Mouse (Mus musculus) T-helper 1 cell (primary cell): ENCODE data around the gene Slc25a3.

ENCODE experiments used
- in situ Hi-C: fragments of 300-600 bp; cut with MboI, MseI; formaldehyde crosslinking; loops from one replicate; pipeline ENCODE4 v1.15.1; 2025; ENCODE audit warnings: high pct_unique_total_duplicates

Slc25a3 gene

GRCm38 (mm10) chr10:91123828-91124822 lies at the start of gene Slc25a3:
Gene Slc25a3, minus strand, starts transcription at chr10:91124059.
- in situ Hi-C loops: loop anchor here (5.0 kb wide), 1 partner anchor 43 kb away; no protein-coding TSS in a partner anchor

DNA sequence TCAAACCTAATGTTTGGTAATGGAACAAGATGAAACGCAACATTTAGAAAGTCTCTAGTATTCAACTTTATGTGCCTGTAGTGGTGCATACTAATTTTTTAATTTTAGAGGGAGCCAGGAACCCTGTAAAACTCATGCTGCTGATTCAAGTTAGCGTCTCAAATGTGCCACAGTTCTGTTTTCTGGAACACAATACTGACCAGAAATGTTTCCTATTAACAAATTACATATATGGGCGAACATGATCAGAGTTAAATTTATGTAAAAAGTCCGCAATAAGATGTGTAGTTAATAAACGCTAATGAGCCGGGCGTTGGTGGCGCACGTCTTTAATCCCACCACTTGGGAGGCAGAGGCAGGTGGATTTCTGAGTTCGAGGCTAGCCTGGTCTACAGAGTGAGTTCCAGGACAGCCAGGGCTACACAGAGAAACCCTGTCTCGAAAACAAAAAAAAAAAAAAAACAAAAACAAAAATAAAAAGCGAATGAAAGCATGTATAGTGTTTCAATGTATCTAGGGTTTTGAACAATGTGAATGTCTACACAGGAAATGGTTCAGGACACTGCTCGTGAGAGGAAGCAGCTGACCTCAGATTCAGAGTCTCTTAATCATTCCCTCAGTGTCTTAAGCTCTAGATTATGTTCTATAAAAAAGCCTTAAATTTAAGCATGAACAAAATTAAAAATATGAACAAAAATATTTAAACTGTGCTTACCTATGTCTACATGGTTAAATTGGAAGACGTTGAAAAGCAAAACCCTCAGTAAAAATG lies 48.7 kb upstream of the Slc25a3 start:
- in situ Hi-C loops: no loop called here

- in situ Hi-C loops: no loop called here
Measured at GRCm38 (mm10) chr10:91171455-91172328, 47.8 kb upstream of the Slc25a3 start.

DNA sequence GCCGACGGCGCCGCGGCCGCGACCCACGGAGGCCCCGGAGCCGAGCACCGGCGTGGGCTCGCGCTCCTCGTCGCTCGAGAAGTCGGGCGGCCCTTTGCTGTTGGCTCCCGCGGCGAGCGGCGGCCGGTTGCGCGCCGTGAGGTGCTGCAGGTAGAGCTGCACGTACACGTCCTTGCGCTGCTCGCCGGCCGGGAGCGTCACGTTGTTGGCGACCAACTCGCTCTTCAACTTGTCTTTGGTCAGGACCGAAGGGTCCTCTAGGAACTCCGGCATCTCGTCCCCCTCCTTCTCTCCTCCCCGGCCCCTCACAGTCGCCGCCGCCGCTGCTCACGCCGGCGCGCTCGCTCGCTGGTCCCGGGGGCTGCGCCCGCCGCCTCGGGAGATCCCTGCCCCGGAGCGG lies 47.2 kb upstream of the Slc25a3 start:
- in situ Hi-C loops: no loop called here

GRCm38 (mm10) chr10:91170143-91170941 lies 46.5 kb upstream of the Slc25a3 start:
- in situ Hi-C loops: no loop called here

DNA sequence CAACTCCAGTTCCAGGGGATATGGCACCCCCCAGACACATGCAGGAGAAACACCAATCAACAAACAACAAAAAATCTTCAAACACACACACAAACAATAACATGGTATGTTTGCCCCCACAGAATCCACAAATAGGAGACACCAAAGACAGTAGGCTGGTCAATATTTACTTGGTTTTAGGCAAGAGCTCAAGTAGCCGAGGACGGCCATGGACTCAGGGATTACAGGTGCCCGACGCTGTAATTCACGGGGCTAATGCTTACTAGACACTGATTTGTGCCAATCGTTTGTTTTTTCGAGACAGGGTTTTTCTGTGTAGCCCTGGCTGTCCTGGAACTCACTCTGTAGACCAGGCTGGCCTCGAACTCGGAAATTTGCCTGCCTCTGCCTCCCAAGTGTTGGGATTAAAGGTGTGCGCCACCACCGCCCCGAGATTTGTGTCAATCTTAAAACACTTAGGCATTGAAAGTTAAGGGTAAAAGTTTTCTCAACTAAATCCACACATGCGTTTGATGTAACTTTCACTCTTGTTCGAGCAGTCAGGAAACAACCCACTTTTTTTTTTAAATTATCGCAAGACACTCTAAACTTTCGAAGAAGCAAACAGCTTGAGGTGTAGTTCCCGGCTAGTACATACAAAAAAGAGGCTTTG lies 45.7 kb upstream of the Slc25a3 start:
- in situ Hi-C loops: loop anchor here (5.0 kb wide), 1 partner anchor 47 kb away; the partner anchor contains the start of gene Slc25a3

DNA sequence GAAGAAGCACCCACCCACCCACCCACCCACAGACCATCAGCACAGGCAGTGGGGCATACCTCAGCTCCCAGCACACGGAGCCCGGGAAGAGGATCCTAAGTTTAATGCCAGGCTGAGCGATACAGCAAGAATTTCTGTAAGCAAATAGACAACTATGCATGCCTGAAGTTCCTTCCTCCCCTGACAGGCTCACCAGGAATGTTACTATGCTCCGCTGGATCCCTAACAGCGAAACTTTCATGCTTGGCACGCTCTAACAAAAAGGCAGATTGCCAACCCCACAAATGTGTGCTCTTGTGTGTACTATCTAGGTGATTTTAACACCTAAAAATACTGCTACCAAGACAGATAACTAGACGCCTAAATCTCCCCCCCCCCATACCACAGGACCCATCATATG lies 43.5 kb upstream of the Slc25a3 start:
- in situ Hi-C loops: loop anchor here (5.0 kb wide), 1 partner anchor 45 kb away; the partner anchor contains the start of gene Slc25a3

DNA sequence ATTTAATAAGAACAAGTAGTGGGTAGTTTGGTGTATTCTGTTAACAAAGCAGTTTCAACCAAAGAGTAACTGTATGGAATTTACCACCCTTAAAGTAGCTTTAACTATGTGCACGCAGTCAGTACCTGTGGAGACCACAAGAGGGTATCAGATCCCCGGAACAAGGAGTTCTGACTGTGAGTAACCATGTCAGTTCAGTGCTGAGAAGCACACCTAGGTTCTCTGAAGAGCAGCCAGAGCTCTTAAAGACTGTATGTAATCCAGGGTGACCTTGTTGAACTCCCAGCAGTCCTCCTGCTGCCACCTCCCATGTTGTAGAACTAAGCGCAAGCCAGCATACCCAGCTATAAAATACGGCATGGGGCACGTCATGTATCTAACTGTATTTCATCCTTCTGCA lies 43.0 kb upstream of the Slc25a3 start:
- in situ Hi-C loops: loop anchor here (5.0 kb wide), 1 partner anchor 45 kb away; the partner anchor contains the start of gene Slc25a3

- in situ Hi-C loops: loop anchor here (5.0 kb wide), 1 partner anchor 44 kb away; the partner anchor contains the start of gene Slc25a3
Measured at GRCm38 (mm10) chr10:91165850-91166249, 42.0 kb upstream of the Slc25a3 start.

GRCm38 (mm10) chr10:91164491-91164890 lies 40.6 kb upstream of the Slc25a3 start:
- in situ Hi-C loops: no loop called here

- in situ Hi-C loops: no loop called here
Measured at GRCm38 (mm10) chr10:91162511-91163163, 38.8 kb upstream of the Slc25a3 start.

DNA sequence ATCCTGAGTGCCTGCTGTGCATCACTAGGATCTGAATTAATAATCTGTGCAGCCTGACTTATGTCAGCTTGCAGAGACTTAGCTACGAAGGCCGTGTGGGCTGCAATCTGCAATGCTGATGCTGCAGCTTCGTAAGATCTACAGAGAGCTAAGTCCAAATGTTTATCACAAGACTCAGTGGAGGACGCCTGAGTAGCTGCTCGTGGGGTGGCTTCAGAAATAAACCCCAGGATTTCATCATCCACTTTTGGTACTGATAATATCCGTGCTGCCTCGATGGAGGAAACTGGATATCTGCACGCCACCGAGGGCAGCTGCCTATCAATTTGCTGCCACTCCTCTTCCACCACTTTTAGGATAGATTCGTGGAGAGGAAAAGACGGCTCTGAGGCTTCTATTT lies 38.2 kb upstream of the Slc25a3 start:
- in situ Hi-C loops: no loop called here

DNA sequence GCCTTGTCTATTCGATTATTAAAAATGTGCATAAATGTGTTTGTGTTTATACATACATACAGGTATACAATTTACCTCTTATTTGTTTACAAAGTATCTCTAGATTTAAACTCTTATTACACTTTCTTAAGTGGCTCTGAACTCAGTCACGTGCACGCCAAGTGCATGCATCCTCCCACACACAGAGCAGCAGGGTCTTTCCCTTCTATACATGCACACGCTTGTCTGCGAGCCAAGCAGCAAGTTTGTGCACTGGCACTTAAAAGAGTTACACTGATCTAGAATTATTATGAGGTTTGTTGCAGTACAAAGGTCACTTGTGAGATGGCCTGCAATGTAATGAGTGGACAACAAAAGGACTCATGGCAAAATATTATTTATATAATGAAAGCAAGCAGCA lies 37.1 kb upstream of the Slc25a3 start:
- in situ Hi-C loops: no loop called here

- in situ Hi-C loops: no loop called here
Measured at GRCm38 (mm10) chr10:91158442-91158841, 34.6 kb upstream of the Slc25a3 start.

DNA sequence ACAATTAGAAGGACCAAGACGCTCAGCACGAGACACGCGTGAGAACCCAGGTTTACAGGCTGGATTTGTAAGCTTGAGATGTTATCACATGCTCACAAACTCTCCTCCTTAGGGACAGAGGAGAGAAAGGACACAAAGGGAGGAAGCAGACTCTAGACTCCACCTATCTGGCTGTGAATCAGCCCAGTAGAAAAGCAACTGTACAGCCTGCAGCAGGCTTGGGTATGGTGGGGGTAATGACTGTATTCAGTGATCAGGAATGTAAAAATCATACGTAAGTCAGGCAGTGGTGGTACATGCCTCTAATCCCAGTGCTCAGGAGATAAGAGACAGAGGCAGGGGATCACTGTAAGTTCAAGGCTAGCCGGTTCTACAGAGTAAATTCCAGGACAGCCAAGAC lies 32.5 kb upstream of the Slc25a3 start:
- in situ Hi-C loops: no loop called here

DNA sequence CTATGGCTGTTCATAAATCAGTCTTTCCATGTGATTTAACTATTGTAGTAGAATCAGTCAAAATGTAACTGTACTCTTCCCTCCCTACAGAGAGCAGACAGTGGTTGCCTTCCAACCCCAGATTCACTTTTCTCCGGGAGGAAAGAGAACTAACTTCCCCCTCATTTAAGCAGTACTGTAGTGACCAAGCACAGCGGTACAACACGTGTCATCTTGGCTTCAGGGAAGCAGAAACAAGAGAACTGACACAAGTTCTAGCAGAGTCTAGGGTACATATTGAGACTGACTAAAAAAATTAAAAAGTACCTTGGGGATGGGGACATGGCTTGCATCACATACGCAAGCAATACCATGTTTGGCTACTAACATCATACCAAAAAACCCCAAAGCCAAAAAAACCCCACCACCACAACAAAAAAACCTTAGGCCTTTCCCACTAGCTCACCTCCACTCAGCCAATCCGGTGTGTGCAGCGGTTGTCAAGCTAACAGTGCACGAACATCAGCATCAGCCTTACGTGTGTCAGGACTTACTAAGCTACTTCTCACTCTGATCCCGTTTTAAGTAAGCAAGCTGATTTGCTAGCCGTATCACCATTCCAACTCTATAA lies 30.1 kb upstream of the Slc25a3 start:
- in situ Hi-C loops: no loop called here

GRCm38 (mm10) chr10:91145413-91145812 lies 21.6 kb upstream of the Slc25a3 start:
- in situ Hi-C loops: no loop called here

GRCm38 (mm10) chr10:91143313-91144230 lies 19.7 kb upstream of the Slc25a3 start:
- in situ Hi-C loops: loop anchor here (5.0 kb wide), 1 partner anchor 71 kb away; no protein-coding TSS in a partner anchor
